ENCODE assay signal across 8 mouse cellular contexts in the genomic region with DNA sequence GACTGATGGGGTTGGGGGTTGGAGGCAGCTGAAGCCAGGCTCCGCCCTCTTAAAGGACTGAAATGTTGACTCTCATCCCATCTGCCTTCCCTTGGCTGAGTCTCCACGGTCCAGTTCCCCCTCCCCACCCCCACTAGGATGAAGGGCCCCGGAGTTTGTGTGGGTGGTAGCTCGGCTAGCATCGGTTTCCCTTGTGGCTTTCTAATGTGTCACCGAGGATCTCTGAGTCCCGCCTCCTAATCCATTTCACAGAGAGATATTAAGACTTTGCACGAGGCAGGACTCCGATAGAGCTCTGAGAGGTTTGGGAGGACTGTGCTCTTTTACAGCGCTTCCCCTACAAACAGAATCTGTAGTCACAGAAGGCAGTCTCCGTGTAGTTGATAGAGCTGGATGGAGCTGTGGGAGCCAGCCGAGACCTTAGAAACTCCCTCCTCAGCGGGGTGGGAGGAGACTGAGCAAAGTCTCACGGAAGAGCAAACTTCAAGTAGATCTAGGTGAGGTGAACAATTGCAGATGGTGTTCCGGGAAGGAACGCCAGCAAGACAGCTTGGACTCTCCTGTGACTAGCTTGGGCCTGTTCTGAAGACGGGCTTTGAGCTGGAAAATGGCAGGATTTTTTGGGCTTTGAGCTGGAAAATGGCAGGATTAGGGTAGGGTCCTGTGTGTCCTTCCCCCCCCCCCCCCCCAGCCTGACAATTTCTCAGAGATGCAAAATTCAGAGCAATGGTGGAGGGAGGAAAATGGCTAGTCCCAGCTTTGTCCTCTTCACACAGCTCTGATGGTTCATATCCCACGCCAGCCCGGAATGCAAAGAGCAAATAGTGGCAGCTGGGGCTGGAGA. TPM values are rescaled to one million over a fixed set of nuclear protein-coding genes. Genes with fewer than 3 reads are reported as not detected.
DNase-seq lines count a peak whose midpoint lies in the region; ATAC-seq and TF ChIP-seq lines count a peak whose summit lies in the region.

Gene Ddr1, minus strand, starts transcription at position 1 of the 844 bp plus-strand sequence.

- peak; percentile 29 to 33 for DNase-seq in cerebellum, adult 18-20 months
- no peak for DNase-seq in cerebellum, postnatal 36 days
- DNase-seq in Patski (ENCODE audit: low read depth, low spot score), result no peak
- DNase-seq in forebrain, embryonic 11.5 days (ENCODE audit: low spot score), result peak; percentile 84
- peak; percentile 62 for DNase-seq in heart, postnatal 10 days
- peak; percentile 73 to 89 for DNase-seq in kidney, postnatal 25 days
- peak; percentile 45 for DNase-seq in lung, postnatal 0 days (ENCODE audit: low spot score)
- peak; percentile 33 for DNase-seq in right cerebral cortex, postnatal 4 days

- H3K27ac ChIP-seq in forebrain, embryonic 11.5 days (ENCODE audit: low read depth, low read length), result peak within 1 kb of the TSS; percentile 99
- H3K27ac ChIP-seq in lung, postnatal 0 days (ENCODE audit: low read length), result peak within 1 kb of the TSS; percentile 28; the same call in 1 of the 2 replicates

- CTCF ChIA-PET in Patski (lab: Charles Lee), result interaction anchor here (0.6 to 11.5 kb wide), 15 partner anchors 9 to 171 kb away, joined by 3 to 194 read pairs (median 3); no protein-coding TSS in a partner anchor

- in situ Hi-C loops in Patski (cut with MboI; ENCODE audit: low pct_unique_long_range_greater_than_20kb), result no loop called here

- POLR2A ChIA-PET in Patski (lab: Charles Lee), result interaction anchor here (0.6 to 5.0 kb wide), 9 partner anchors 12 to 118 kb away, joined by 3 to 22 read pairs (median 4); partner anchors contain the start of genes Flot1 and Ier3

- no peak for TF ChIP-seq EP300 in lung, postnatal 0 days (IDR thresholded peaks at IDR 0.05)

- peaks cover 2% of the 10 kb centered on the region; the same call in 1 of the 2 replicates for H3K4me1 ChIP-seq in forebrain, embryonic 11.5 days (replicated peaks; ENCODE audit: control insufficient read depth, insufficient read depth, low read length)
- peaks cover 20% of the 10 kb centered on the region; the same call in 1 of the 2 replicates for H3K4me1 ChIP-seq in lung, postnatal 0 days (ENCODE audit: insufficient read depth, low read depth, low read length)

- H3K9ac ChIP-seq in forebrain, embryonic 11.5 days (ENCODE audit: low read length), result peak within 1 kb of the TSS; percentile 82
- no peak within 1 kb of the TSS for H3K9ac ChIP-seq in lung, postnatal 0 days (replicated peaks; ENCODE audit: low read depth)

- H3K36me3 ChIP-seq in forebrain, embryonic 11.5 days (ENCODE audit: control insufficient read depth, insufficient read depth, low read length), result no peaks in the 10 kb centered on the region
- no peaks in the 10 kb centered on the region for H3K36me3 ChIP-seq in lung, postnatal 0 days (ENCODE audit: insufficient read depth, low read length)

- WGBS in forebrain, embryonic 11.5 days, result 5% methylated on average over 19 of the region's 19 CpGs
- 8% methylated on average over 19 of the region's 19 CpGs for WGBS in lung, postnatal 0 days

- no peaks in the 10 kb centered on the region for H3K27me3 ChIP-seq in Patski
- no peaks in the 10 kb centered on the region for H3K27me3 ChIP-seq in forebrain, embryonic 11.5 days (ENCODE audit: control insufficient read depth, insufficient read depth, low read length)
- H3K27me3 ChIP-seq in lung, postnatal 0 days (replicated peaks; ENCODE audit: insufficient read depth, low read length), result no peaks in the 10 kb centered on the region

- peak within 1 kb of the TSS; percentile 55 for H3K4me2 ChIP-seq in forebrain, embryonic 11.5 days (ENCODE audit: low read depth, low read length, severe bottlenecking)
- H3K4me2 ChIP-seq in lung, postnatal 0 days (replicated peaks; ENCODE audit: low read depth, low read length), result peak within 1 kb of the TSS; percentile 37

- intact Hi-C loops in heart, postnatal 10 days (cut with DNase I), result no loop called here

- no peak for ATAC-seq in Patski
- ATAC-seq in forebrain, embryonic 11.5 days (replicated peaks; ENCODE audit: low FRiP score), result peak; percentile 70
- ATAC-seq in lung, postnatal 0 days, result no peak

- H3K9me3 ChIP-seq in forebrain, embryonic 11.5 days (ENCODE audit: control insufficient read depth, low read length), result no peaks in the 10 kb centered on the region
- H3K9me3 ChIP-seq in lung, postnatal 0 days (ENCODE audit: low read length), result no peaks in the 10 kb centered on the region

- H3K4me3 ChIP-seq in forebrain, embryonic 11.5 days (ENCODE audit: low read depth, low read length), result peak within 1 kb of the TSS; percentile 83
- no peak within 1 kb of the TSS for H3K4me3 ChIP-seq in lung, postnatal 0 days (ENCODE audit: low read depth, low read length)

- TF ChIP-seq CTCF in Patski (IDR thresholded peaks at IDR 0.05), result no peak
- TF ChIP-seq CTCF in lung, postnatal 0 days (IDR thresholded peaks at IDR 0.05), result no peak

RNA-seq across cellular contexts. Expression of gene Ddr1, which starts in this region (rescaled TPM):
- polyA plus RNA-seq in Patski (2021), result 230 TPM
- 130 and 144 TPM in 2 replicates for polyA plus RNA-seq in forebrain, embryonic 11.5 days (2014; fragmentation: Nextera tagmentation; extraction: Ambion mirVana)
- 10 to 100 TPM; 56.8 to 66.6 TPM for total RNA-seq in heart, postnatal 10 days (2021)
- polyA plus RNA-seq in lung, postnatal 0 days (2015; fragmentation: Nextera tagmentation; extraction: Ambion mirVana), result 64.2 and 79.3 TPM in 2 replicates

Comparison
In these comparisons a context has a peak if more than half of its experiments do, and no peak if none do; other contexts are left out.
1. DNase-seq: peak in cerebellum, adult 18-20 months (2 of 2), forebrain, embryonic 11.5 days (single experiment), heart, postnatal 10 days (2 of 2), kidney, postnatal 25 days (2 of 2), lung, postnatal 0 days (single experiment) and right cerebral cortex, postnatal 4 days (single experiment); none in cerebellum, postnatal 36 days (0 of 2) and Patski (single experiment).